Mouse (Mus musculus): Measurements from ENCODE around the gene Pcmt1.

The Pcmt1 gene

DNA sequence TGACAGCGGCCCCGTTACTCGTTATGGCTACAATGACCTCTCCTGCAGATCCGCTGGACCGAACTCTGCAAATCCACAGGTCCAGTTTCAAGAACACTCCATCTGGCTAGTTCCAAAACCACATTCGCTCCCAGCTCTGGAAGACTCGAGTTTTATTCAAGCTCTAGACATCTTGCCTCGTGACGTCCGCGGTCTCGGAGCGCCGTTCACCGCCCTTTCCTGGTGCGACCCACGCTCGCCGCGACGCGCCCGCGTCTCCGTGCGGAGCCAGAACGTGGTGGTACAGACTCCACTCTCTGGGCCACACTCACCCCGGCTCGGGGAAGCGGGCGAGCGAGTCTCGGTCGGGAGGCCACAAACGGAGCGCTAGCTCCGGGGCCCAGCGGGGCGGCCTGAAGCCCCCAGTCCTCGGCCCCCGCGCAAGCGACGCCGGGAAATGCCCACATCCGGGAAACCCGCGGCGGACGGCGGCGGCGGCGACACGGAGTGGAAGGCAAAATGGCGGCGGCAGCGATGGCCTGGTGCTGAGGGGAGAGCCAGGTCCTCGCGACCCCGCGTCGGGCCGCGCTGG lies at the start of gene Pcmt1, which contains the start of gene Lats1:
TSS of gene Pcmt1 (minus strand) at position 406 of the 571 bp plus-strand sequence.
TSS of gene Lats1 (plus strand) at position 484 of the 571 bp plus-strand sequence.
- DNase-seq = peak; percentile 90

DNA sequence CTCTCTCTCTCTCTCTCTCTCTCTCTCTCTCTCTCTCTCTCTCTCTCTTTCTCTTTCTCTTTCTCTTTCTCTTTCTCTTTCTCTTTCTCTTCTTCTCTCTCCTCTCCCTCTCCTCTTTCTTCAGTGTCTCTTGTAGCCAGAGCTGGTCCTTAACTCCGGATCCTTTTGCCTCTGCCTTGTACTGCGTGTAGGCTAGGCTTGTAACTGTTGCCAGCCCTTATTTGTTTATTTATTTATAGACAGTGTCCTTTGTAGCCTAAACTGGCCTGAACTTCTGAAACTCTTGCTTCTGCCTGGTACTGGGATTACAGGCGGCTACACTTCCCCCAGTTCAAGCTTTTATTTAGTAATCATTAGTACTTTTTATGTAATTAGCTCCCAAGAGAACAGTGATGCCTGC lies 46.1 kb upstream of the Pcmt1 start:
- DNase-seq = no peak

DNA sequence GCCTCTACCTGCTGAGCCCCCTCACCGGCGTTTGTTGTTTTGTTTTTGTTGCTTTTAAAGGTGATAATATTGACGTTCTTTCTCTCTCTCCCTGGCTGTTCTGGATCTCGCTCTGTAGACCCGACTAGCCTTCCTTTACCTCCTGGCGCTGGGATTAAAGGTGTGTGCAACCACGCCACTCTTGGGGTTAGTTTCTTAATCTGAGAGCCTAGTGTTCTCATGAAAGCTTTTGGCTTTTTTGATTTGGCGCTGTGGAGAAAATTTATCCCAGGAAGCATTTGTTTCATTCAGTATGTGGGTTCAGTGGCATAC lies 45.5 kb upstream of the Pcmt1 start:
- DNase-seq = no peak

DNA sequence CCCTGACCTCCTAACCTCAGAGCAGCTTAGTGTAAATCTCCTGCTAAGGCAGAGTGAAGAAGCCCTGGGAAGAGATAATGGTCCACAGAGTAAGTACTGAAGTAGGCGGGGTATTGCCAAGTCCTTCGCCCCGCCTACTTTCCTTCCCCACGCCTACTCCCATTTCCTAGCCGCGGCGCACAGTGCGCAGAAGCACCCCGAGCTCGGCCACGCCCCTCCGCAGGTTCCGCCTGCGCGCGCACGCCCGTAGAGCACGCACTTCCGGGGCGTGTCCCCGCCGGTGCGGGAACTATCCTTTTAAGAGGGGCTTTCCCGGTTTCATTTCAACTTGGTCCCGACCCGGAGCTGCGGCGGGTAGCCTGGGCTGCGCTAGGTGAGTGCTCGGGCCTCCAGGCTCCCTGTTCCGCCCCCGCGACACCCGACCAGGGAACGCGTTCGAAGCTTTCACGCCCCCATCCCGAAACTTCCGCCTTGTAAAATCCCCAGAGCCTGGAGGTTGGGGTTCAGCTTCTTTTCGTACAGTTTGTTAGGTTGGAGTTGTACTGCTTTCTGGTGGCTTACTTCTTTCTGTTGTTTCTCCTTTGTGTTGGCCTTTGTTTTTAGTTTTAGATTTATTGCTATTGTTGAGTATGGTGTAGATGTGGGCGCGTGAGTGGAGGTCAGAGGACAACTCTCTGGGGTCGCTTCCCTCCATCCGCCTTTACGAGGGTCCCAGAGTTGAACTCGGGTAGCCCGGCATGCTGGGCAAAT lies 45.0 kb upstream of the Pcmt1 start, which contains the start of gene Katna1:
TSS of gene Katna1 (plus strand) at position 250 of the 750 bp plus-strand sequence.
- peak; percentile 95 for DNase-seq

DNA sequence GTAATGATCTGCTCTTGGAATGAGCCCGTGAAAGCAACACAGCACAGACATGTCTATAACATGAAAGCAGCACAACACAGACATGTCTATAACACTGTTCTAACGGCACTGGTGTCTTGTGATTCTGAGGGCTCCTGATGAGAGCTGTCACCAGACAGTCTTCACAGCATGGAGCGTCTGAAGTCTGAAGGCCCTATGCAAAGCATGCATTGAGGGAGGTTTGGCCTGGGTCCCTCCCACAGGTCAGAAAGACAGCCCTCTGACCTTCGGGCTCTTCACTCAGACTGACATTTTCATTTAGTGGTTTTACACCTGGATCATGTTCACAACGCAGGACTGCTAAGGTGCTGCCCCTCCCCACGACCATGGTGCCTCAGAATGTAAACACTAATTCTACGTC lies 34.1 kb upstream of the Pcmt1 start:
- no peak for DNase-seq

DNA sequence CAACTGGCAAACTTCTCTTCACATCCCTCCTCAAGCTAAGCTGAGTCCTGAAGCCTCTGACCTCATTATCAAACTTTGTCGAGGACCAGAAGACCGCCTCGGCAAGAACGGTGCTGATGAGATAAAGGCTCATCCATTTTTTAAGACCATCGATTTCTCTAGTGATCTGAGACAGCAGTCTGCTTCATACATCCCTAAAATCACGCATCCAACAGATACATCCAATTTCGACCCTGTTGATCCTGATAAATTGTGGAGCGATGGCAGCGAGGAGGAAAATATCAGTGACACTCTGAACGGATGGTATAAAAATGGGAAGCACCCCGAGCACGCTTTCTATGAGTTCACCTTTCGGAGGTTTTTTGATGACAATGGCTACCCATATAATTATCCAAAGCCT lies 31.6 kb upstream of the Pcmt1 start:
- DNase-seq = no peak

DNA sequence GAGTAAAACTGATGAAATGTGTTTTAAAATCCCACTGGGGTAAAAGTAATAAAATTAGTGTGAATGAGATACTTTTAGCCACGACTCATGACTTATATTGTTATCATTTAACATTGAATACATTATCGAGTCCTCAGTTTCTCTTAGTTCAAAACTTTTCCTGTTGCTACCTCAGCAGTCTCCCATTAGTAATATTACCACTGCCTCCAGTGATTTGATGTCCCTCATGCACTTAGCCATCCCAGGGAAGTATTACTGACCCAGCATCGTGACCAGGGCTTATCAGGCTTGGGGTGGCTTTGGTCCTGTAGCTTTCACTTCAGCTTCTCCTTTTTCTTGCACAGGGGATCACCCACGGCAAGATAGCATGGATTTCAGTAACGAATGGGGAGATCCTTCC lies 29.2 kb upstream of the Pcmt1 start:
- no peak for DNase-seq

DNA sequence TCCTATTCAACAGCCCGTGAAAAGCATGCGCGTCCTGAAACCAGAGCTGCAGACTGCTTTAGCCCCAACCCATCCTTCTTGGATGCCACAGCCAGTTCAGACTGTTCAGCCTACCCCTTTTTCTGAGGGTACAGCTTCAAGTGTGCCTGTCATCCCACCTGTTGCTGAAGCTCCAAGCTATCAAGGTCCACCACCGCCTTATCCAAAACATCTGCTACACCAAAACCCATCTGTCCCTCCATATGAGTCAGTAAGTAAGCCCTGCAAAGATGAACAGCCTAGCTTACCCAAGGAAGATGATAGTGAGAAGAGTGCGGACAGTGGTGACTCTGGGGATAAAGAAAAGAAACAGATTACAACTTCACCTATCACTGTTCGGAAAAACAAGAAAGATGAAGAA lies 21.6 kb upstream of the Pcmt1 start:
- DNase-seq = no peak

DNA sequence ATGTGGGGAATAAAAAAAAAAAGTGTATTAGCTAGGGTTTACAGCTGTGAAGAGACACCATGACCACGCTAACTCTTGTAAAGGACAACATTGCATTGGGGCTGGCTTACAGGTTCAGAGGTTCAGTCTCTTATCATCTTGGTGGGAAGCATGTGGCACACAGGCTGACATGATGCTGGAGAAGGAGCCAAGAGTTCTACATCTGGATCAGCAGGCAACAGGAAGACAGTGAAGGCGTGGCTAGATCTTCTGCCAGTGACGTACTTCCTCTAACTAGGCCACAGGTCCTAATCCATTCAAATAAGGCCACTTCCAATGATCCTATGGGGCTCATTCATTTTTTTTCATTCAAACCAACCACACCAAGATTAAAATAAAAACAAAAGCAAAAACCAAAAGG lies 19.2 kb upstream of the Pcmt1 start:
- DNase-seq = no peak

DNA sequence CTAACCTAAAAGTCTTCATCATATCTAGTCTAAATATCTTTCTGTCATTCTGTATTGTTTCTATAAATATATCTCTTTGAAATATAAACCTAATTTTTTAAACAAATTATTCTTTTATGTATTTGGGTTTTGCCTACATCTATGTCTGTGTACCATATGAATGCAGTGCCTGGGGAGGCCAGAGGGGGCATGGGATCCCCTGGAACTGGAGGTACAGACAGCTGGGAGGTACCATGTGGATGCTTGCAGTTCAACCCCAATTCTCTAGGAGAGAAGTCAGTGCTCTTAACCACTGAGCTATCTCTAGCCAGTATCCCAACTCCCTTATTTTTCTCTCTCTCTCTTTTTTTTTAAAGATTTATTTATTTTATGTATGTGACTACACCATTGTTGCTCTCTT lies 14.3 kb upstream of the Pcmt1 start:
- DNase-seq = peak; percentile 27

DNA sequence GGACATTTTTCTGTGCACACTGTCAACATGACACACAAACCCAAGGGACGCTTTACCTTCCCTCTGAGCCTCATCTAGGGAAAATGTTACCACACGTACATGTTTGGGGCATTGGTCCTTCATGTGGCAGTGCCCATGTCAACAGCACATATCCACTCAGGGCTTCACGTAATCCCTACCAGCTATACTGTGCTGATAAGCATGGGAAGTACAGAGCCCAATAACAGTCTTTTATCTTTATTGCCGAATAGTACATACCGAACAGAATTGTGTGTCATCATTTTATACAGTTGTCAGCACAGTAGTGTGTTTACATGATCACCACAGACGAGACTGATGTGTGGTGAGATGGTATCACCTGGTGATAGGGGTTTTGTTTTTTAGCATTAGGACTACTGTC lies 6.0 kb upstream of the Pcmt1 start:
- DNase-seq = no peak

DNA sequence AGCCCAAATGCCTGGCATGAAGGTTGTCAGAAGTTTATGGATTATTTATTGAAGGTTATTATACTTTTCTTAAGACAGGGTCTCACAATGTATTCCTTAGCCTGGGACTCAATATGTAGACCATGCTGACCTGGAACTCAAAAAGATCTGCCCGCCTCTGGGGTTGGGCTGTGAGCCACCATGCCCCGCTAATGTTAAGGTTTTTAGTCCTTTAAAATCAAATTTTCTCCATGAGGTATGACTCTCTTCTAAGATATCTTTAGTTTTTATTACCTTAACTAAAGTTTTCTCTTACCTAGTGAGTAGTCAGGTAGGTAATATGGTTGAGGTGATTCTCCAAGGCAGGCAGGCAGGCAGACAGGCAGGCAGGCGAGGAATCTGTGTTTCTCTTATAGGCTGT lies 1.3 kb upstream of the Pcmt1 start:
- no peak for DNase-seq

DNA sequence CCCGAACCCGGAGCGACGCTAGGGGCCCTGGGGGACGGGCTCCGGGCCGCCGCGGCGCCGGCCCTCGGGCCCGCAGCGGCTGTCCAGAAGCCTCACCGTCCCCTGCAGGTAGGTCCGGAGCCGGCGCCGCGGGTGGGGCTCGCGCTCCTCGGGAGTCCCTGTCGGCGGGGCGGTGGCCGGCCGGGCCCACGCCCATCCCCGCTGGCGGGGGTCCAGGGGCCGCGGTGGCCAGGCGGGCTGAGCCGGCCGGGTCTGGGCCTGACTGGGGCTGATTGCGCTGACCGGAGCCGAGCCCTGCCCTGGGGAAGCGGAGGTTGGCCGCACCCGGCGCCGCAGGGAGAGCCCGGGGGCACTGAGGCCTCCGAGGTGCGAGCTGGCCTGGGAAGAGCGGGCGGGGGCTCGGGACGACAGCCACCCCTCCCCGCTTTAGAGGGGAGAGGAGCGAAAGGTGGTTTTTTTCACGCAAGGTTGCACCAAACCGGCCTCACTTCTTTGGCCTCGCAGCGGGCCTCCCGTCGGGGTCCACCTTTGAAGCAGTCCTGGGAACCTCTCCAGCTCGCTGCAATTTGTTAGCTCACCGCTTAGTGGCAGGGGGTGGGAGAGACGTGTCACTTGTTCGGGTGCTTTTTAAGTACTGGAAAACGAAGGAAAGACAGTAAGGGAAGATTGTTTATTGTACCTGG lies 548 bp upstream of the Pcmt1 start:
- DNase-seq = peak; percentile 58

DNA sequence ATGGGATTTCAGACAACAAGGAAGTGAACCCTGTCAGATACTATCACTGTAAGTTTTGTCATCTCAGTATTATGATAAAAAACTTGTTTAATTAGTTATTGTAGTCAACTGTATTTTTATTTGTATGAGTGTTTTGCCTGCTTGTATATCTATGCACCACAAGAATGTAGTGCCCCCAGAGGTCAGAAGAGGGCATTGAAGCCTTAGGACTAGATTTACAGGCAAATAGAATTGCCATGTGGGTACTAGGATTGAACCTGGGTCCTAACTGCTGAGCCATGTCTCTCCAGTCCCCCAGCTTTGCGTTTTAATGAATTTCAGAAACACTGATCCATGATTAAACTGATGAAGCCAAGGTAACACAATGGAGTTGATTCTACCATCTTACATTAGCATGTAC lies 7.3 kb downstream of the Pcmt1 start:
- peak; percentile 38 for DNase-seq

DNA sequence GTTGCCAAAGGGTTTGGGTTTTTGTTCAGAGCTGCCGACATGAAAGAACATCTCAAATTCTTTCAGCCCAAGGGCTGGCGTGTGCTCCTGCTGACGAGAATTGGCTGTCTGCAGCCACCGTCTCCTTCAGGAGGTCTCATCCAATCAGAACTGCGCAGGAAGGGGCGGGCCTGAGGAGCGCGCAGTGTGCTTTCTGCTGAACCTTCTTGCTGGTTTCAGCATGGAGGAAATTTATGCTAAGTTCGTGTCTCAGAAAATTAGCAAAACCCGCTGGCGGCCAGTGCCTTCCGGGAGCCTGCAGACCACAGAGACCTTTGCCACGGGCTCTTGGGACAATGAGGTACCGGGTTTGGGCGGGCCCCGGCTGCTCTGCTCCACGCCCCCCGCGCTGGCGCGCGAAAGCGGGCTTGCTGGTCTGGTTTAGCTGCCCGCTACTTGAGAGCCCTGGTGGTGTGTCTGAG lies 13.6 kb downstream of the Pcmt1 start, which contains the start of gene Nup43:
TSS of gene Nup43 (plus strand) at position 162 of the 461 bp plus-strand sequence.
- DNase-seq = peak; percentile 89

DNA sequence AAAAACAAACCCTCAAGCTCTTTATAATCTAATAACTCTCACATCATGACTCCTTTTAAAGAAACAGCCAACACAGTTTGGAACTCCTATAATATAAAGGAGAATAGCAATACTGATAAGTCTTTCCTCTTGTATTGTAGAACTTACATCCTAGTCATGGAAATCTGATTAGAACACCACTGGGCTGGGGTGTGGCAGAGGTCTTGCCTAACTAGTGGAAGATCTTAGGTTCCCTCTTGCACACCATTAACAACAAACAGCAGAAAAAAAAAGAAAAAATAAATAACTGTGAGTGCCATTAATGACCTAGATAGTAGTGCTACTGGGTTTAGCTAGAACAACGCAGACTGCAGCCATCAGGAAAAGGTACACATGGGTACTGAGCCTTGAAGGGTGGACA lies 16.0 kb downstream of the Pcmt1 start:
- no peak for DNase-seq

DNA sequence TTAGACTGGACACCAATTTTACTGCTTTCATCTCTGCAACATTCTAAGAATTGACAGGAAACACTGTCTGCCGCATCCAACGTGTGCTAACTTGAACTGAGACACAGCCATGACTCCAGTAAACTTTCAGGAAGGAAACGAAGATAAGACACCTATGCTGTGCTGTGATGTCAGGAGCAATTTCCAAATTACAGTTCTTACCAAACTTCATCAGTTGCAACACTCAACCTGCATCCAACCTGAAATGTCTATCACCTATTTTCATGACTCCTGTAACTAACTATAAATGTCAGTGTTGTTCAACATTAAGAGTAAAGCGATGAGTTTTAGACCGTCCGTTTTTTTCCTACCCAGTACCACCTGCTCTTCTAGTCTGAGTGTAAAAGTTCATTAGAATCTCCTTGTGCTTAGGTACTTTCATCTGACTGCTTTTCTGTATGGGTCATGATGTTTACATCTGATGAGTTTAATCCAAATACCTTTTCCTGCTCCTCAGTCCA lies 16.9 kb downstream of the Pcmt1 start:
- no peak for DNase-seq

DNA sequence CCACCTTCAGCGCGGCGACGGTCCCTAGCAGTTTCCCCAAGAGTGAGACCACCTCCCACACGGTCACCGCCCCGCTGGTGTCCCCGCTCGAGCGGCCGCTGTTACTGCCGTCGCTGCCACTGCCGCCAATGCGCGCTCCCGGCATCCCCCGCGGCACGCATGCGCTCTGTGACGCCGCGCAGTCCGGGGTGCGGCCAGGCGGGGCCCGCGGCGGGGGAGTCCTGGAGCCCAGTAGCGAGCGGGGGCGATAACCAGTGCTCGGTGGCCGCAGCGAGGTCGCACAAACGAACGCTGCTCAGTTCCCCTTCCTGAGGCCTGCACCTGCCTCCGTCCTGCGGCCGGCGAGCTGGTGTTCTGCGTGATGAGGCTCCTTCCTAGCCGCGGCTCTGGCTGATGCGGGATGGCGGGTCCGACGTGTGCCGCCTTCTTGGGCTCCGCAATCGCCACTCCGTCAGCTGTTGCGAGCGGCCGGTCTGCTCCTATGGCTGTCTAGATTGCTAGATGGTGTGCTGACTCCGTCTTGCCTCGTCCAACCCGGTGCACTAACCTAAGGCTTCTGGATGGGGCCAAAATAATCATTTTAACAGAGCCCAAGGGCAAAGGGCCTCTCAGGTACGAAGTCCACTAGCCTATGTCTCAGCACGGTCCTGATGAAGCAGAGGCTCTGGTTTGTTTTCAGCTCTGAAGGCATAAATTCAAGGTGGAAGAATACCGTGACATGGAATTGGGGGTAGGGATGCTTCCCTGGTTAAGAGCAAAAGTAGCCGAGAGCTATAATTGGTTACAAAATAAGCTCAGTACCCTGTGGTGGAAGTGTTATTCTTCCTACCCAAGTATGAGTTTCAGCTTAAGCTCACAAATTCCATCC lies 17.5 kb downstream of the Pcmt1 start:
- peak; percentile 91 for DNase-seq

DNA sequence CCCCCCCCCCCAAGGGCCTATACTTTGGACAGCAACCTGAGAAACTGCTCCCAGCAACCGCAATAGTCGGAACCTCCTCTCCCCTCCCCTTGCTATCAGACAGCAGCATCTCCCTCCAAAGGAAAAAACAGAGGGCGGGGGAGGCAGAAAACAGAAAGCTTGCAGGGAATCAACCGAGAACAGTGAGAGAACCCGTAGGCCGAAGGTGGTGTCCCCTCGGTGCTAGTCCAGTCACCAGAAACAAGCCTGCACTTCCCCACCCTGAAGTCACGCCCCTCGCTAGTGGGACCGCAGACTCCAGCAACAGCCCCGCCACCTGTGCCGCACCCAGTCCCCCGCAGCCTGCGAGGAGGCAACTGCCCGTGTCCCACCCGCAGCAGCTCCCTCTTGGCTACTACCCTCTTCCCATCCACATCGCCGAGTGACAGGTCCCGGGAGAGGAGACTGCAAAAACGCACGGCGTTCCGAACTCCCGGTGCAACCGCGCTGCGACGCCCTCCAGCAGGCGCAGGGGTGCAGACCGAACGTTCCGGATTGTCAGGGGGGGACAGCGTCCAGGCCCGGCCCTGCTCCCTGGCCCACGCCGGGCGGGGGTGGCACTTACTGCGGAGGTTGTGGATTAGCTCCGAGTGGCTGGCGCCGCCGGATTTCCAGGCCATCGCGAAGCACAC lies 18.3 kb downstream of the Pcmt1 start:
- peak; percentile 63 for DNase-seq

DNA sequence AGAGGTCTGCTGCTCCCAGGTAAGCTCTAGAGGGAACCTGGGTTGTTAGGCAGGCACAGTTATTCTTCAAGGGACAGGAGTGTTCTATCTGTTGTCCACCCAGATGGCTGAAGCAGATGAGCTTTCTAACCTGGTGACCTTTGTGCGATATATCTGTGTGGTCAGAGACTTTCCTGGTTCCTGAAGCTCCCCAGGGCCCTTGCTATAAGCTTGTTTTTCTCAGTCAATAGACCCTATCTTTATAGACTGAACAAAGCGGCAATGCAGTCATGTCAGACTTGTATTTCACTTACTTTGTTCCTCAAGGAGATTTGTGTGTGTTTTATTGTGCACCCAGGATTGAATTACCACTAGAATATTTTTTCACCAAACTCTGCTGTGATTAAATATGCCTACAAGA lies 29.9 kb downstream of the Pcmt1 start:
- no peak for DNase-seq

DNA sequence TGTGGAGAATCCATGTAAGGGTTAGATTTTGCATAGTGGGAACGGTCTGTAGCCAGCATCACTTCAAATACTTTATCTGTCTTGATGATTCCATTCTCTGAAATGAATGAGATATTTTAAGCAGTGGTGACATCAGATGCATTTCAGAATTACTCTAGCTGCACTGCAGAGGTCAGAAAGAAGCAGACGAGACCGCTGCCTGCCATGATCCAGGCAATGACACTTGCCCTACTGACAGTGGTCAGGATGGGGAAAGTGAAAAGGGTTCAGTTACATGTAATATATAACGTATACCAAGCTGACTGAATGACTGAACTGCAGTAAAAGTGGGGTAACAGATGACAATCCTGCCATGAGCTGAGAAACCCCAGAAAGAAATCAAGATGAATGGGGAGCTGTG lies 31.9 kb downstream of the Pcmt1 start:
- DNase-seq = no peak

DNA sequence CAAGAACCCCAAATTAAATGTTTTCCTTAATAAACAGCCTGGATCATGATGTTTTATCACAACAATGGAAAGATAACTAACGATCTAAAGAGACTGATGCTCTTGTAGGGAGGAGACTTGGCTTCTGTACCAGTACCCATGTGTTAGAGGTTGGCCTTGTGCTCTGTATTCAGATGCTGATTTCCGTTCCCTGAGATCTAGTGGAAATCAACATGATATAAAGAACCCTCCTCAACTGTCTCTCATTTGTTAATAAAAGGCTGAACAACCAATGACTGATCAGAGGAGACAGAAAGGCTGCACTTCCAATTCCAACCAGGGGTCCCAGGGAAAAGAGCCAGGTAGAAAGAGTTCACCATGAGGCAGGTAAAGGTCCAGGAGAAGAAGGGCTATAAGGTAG lies 35.0 kb downstream of the Pcmt1 start:
- DNase-seq = no peak
